Mouse (Mus musculus): Measurements from ENCODE around the gene Tom1l2.

Gene Tom1l2

GRCm38 (mm10) chr11:60300318-60300717 is 52.4 kb downstream of the Tom1l2 start:
- Histone ChIP-seq H3K4me3 (replicated peaks; ENCODE audit: low read length) (no peak overlapping the region), H3K36me3 (ENCODE audit: insufficient read depth, low read length) (no peaks in the 10 kb centered on the region), H3K27me3 (ENCODE audit: insufficient read depth, low read length) (no peaks in the 10 kb centered on the region), H3K9me3 (ENCODE audit: low read length) (no peaks in the 10 kb centered on the region), H3K4me1 (replicated peaks; ENCODE audit: low read depth, low read length) (peaks cover 73% of the 10 kb centered on the region)
- no peak for TF ChIP-seq NANOG (IDR thresholded peaks at IDR 0.05; ENCODE audit: borderline replicate concordance, low read length)
- no peak for TF ChIP-seq CTCF (conservative IDR thresholded peaks at IDR 0.05; ENCODE audit: low read length)
- TF ChIP-seq POU5F1 (IDR thresholded peaks at IDR 0.05; ENCODE audit: borderline replicate concordance, low read length), result no peak

GRCm38 (mm10) chr11:60297772-60298171 is 54.9 kb downstream of the Tom1l2 start:
- Histone ChIP-seq H3K4me3 (replicated peaks; ENCODE audit: low read length) (no peak overlapping the region), H3K27me3 (ENCODE audit: insufficient read depth, low read length) (no peaks in the 10 kb centered on the region), H3K9me3 (ENCODE audit: low read length) (no peaks in the 10 kb centered on the region), H3K4me1 (replicated peaks; ENCODE audit: low read depth, low read length) (peaks cover 91% of the 10 kb centered on the region), H3K36me3 (ENCODE audit: insufficient read depth, low read length) (no peaks in the 10 kb centered on the region)
- TF ChIP-seq CTCF (conservative IDR thresholded peaks at IDR 0.05; ENCODE audit: low read length) (no peak), NANOG (IDR thresholded peaks at IDR 0.05; ENCODE audit: borderline replicate concordance, low read length) (no peak), POU5F1 (IDR thresholded peaks at IDR 0.05; ENCODE audit: borderline replicate concordance, low read length) (no peak)

- peak overlapping the region; percentile 20; the same call in 1 of the 2 replicates for H3K4me3 ChIP-seq (replicated peaks; ENCODE audit: low read length)
- TF ChIP-seq NANOG (IDR thresholded peaks at IDR 0.05; ENCODE audit: borderline replicate concordance, low read length) (no peak), CTCF (conservative IDR thresholded peaks at IDR 0.05; ENCODE audit: low read length) (no peak), POU5F1 (IDR thresholded peaks at IDR 0.05; ENCODE audit: borderline replicate concordance, low read length) (no peak)
- no peaks in the 10 kb centered on the region for H3K36me3 ChIP-seq (ENCODE audit: insufficient read depth, low read length)
- no peaks in the 10 kb centered on the region for H3K27me3 ChIP-seq (ENCODE audit: insufficient read depth, low read length)
- H3K4me1 ChIP-seq (replicated peaks; ENCODE audit: low read depth, low read length), result peaks cover 74% of the 10 kb centered on the region
- no peaks in the 10 kb centered on the region for H3K9me3 ChIP-seq (ENCODE audit: low read length)
Measured at GRCm38 (mm10) chr11:60294630-60295313, 57.9 kb downstream of the Tom1l2 start.

GRCm38 (mm10) chr11:60293683-60294629 is 58.7 kb downstream of the Tom1l2 start:
- peaks cover 65% of the 10 kb centered on the region for H3K4me1 ChIP-seq (replicated peaks; ENCODE audit: low read depth, low read length)
- H3K27me3 ChIP-seq (ENCODE audit: insufficient read depth, low read length), result no peaks in the 10 kb centered on the region
- no peaks in the 10 kb centered on the region for H3K9me3 ChIP-seq (ENCODE audit: low read length)
- H3K4me3 ChIP-seq (replicated peaks; ENCODE audit: low read length), result peak overlapping the region; percentile 20; the same call in 1 of the 2 replicates
- TF ChIP-seq POU5F1 (IDR thresholded peaks at IDR 0.05; ENCODE audit: borderline replicate concordance, low read length), result no peak
- no peak for TF ChIP-seq NANOG (IDR thresholded peaks at IDR 0.05; ENCODE audit: borderline replicate concordance, low read length)
- TF ChIP-seq CTCF (conservative IDR thresholded peaks at IDR 0.05; ENCODE audit: low read length), result no peak
- H3K36me3 ChIP-seq (ENCODE audit: insufficient read depth, low read length), result no peaks in the 10 kb centered on the region

GRCm38 (mm10) chr11:60292718-60293117 is 60.0 kb downstream of the Tom1l2 start:
- peaks cover 54% of the 10 kb centered on the region for H3K4me1 ChIP-seq (replicated peaks; ENCODE audit: low read depth, low read length)
- H3K27me3 ChIP-seq (ENCODE audit: insufficient read depth, low read length), result no peaks in the 10 kb centered on the region
- TF ChIP-seq CTCF (conservative IDR thresholded peaks at IDR 0.05; ENCODE audit: low read length) (peak; percentile 20; the same call in 1 of the 2 replicates), POU5F1 (IDR thresholded peaks at IDR 0.05; ENCODE audit: borderline replicate concordance, low read length) (no peak)
- no peaks in the 10 kb centered on the region for H3K36me3 ChIP-seq (ENCODE audit: insufficient read depth, low read length)
- H3K4me3 ChIP-seq (replicated peaks; ENCODE audit: low read length), result no peak overlapping the region
- H3K9me3 ChIP-seq (ENCODE audit: low read length), result no peaks in the 10 kb centered on the region

- H3K4me3 ChIP-seq (replicated peaks; ENCODE audit: low read length), result no peak overlapping the region
- no peaks in the 10 kb centered on the region for H3K36me3 ChIP-seq (ENCODE audit: insufficient read depth, low read length)
- H3K27me3 ChIP-seq (ENCODE audit: insufficient read depth, low read length), result no peaks in the 10 kb centered on the region
- TF ChIP-seq CTCF (conservative IDR thresholded peaks at IDR 0.05; ENCODE audit: low read length) (no peak), POU5F1 (IDR thresholded peaks at IDR 0.05; ENCODE audit: borderline replicate concordance, low read length) (no peak), NANOG (IDR thresholded peaks at IDR 0.05; ENCODE audit: borderline replicate concordance, low read length) (no peak)
- no peaks in the 10 kb centered on the region; the same call in 1 of the 2 replicates for H3K9me3 ChIP-seq (ENCODE audit: low read length)
- peaks cover 29% of the 10 kb centered on the region for H3K4me1 ChIP-seq (replicated peaks; ENCODE audit: low read depth, low read length)
Measured at GRCm38 (mm10) chr11:60288980-60289379, 63.7 kb downstream of the Tom1l2 start.

- peaks cover 7% of the 10 kb centered on the region; the same call in 1 of the 2 replicates for H3K4me1 ChIP-seq (replicated peaks; ENCODE audit: low read depth, low read length)
- H3K9me3 ChIP-seq (ENCODE audit: low read length), result no peaks in the 10 kb centered on the region; the same call in 1 of the 2 replicates
- TF ChIP-seq CTCF (conservative IDR thresholded peaks at IDR 0.05; ENCODE audit: low read length), result no peak
- no peak for TF ChIP-seq NANOG (IDR thresholded peaks at IDR 0.05; ENCODE audit: borderline replicate concordance, low read length)
- no peak for TF ChIP-seq POU5F1 (IDR thresholded peaks at IDR 0.05; ENCODE audit: borderline replicate concordance, low read length)
- H3K27me3 ChIP-seq (ENCODE audit: insufficient read depth, low read length), result no peaks in the 10 kb centered on the region
- no peak overlapping the region for H3K4me3 ChIP-seq (replicated peaks; ENCODE audit: low read length)
- no peaks in the 10 kb centered on the region for H3K36me3 ChIP-seq (ENCODE audit: insufficient read depth, low read length)
Measured at GRCm38 (mm10) chr11:60286311-60286710, 66.4 kb downstream of the Tom1l2 start.
